Mouse (Mus musculus) yolk sac, embryonic 10.5 days (tissue): ENCODE results near the gene Ktn1.

Source experiments
- DNase-seq: peaks from one replicate; pipeline ENCODE4 v3.0.0-alpha.2; 2017; ENCODE audit warnings: low spot score

The Ktn1 gene

DNA sequence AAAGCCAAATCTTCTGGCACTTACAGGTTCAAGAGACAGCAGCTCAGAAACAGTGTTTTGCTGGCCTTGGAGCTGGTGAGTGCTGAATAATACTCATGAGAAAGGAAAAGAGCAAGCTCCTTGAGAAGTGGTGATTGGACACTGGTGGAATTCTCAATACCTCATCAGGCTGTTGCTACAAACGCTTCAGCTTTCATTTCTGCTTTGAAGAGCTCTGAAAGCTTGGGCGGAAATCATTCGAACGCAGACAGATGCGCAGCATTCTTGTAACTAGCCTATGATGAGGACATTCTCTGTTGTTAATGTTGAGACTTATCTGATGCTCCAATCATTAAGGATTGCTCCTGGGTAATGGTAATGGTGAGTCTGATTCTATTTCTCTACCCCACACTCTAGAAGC, at the start of gene Ktn1:
TSS of gene Ktn1 (plus strand) at position 231 of the 400 bp plus-strand sequence.
- DNase-seq: no peak

DNA sequence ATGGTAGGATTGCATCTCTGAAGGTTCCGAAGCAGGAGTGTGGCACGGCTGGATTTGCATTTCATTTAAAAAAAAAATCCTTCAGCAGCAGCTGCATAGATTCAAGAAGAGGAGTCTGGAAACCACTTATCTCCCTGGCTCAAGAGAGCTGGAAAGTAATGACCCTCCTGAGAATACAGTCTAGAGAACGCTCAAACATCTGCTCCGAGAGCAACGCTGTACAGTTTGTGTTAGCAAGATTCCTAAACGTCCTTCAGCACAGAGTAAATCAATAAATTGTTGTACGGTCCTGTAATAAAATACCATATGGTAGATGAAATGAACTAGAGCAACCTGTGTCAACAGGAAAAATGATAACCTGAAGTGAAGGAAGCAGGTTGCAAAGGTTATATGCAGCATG, 35.0 kb upstream of the Ktn1 start:
- no peak for DNase-seq

GRCm38 (mm10) chr14:47618891-47619290, 29.4 kb upstream of the Ktn1 start:
- DNase-seq: no peak

DNA sequence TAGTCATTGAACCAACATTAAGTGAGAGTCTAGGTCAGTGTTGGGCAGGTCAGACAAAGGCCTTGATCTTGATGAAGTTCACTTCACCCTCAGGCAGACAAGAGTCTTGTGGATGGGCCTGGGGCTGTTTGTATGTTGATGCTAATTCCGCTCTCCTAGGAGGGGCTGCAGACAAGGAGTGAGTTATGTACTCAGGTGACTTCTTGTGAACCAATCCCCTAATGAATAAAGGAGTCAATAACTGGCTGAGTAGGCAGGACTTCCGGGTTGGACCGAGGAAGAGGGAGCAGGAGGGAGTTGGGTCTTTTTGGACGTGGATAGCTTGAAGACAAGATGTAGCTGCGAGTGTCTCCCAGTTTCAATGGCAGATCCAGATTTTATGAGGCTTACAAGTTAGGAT, 26.3 kb upstream of the Ktn1 start:
- DNase-seq: no peak

GRCm38 (mm10) chr14:47624837-47625236, 23.4 kb upstream of the Ktn1 start:
- DNase-seq: no peak

- DNase-seq: no peak
Measured at GRCm38 (mm10) chr14:47626143-47626542, 22.1 kb upstream of the Ktn1 start.

GRCm38 (mm10) chr14:47626812-47627211, 21.4 kb upstream of the Ktn1 start:
- no peak for DNase-seq

DNA sequence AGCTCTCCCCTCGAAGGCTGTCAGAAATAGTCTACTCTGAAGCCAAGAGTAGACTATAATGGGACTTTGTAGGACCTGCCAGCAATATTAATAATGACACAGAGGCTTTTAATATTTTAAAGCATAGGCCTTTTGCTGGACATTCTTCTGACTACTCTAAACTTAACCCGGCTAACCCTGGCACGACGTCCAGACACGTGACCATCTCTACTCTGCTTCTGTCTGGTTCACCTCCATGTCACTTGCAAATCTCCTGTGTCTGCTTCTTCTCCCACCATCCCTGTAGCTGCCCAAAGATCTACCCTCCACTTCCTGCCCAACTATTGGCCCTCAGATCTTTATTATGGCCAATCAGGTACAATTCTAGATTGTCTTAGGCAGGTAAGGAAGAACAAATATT, 20.9 kb upstream of the Ktn1 start:
- no peak for DNase-seq

DNA sequence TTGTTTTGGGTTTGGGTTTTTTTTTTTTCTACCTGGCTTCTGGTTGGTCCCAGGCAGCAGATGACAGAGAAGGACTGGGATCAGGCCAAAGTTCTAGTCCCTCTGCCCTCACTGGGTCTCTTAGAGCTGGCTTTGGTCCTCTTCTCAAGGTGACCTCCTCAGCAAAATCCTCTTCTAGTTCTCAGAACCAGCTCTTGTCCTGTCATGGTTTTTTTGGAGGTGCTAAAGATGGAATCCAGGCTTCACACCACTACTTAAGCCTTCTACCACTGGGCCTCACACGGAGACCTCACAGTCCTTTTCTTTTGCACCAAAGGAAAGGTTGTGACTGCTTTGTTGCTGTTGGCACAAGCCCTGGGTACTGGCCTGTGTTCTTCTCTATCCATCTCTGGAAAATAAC, 15.8 kb upstream of the Ktn1 start:
- no peak for DNase-seq

GRCm38 (mm10) chr14:47634410-47634809, 13.8 kb upstream of the Ktn1 start:
- DNase-seq: peak; percentile 36

DNA sequence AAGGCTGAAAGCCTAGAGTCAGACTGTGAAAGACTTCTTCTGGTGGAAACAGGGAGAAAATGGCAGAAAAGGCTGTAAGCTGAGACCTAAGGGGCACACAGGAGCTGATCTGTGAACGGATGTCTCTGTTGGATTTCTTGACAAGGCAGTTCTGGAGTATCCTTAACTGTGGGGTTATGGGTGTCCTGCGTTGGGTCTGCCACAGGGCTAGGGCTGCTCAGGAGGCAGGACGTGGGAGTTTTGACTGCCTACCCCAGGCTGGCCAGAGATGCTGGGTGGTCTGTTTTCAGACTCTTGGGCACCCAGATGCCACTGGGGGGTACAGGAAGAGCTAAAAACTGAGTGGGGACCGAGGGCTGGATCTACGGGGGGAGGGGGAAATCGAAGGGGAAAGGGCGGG, 13.4 kb upstream of the Ktn1 start:
- DNase-seq: no peak

- no peak for DNase-seq
Measured at GRCm38 (mm10) chr14:47638316-47638895, 9.8 kb upstream of the Ktn1 start.

GRCm38 (mm10) chr14:47645620-47646019, 2.6 kb upstream of the Ktn1 start:
- no peak for DNase-seq

DNA sequence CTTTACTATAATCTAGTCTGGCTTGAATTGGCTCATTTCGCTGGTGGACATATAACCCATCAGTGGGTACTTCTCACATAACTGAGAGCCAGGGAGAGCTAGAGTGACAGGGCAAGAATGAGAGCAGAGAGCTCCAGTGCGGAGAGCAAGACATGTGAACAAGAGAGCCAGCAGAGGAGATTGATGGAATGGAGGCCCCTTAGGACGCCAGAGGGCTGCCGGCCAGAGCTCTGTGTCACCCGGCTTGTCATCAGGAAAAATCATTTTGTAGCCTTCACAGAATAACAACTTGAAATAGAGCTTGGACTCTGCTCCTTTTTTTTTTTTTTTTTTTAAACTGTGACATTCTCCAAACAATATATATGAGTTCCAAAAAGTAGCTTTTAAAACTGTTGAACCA, 2.0 kb upstream of the Ktn1 start:
- DNase-seq: no peak

DNA sequence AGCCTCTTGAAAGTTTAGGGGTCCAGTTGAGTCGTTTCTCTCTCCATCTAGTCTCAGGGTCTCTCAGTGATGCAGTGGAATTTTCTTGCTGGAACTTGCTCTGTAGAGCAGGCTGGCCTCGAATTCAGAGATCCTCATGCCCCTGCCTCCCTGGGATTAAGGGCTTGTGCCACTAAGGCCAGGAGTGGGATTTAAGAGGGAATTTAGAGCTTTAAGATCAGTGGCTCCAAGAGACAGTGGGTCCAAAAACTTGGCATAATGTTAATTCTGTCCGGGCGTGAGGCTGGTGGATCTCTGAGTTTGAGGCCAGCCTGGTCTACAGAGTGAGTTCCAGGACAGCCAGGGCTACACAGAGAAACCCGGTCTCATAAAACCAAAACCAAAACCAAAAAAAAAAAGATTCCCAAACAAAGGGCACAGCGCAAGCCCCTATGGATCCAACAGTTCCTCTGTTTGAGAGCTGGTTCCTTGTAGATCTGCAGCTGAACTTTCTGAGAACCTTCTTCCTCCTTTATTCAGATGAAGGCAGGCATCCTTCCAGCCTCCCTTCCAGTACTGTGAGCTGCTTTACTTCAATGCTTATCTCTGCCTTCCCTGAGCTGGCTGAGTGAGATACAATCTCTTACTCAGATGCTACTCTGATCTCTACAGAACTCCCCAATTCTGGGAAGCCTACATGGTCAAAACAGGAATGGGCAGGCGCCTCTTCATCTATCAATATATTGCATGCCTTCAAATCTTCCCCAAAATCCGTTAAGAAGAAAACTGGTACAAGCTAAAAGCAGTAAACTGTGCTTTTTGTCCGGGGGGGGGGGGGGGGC, 1.3 kb upstream of the Ktn1 start:
- DNase-seq: no peak

GRCm38 (mm10) chr14:47648706-47649630, 720 bp downstream of the Ktn1 start:
- peak; percentile 84 for DNase-seq

GRCm38 (mm10) chr14:47649631-47650337, 1.5 kb downstream of the Ktn1 start:
- DNase-seq: peak; percentile 77

DNA sequence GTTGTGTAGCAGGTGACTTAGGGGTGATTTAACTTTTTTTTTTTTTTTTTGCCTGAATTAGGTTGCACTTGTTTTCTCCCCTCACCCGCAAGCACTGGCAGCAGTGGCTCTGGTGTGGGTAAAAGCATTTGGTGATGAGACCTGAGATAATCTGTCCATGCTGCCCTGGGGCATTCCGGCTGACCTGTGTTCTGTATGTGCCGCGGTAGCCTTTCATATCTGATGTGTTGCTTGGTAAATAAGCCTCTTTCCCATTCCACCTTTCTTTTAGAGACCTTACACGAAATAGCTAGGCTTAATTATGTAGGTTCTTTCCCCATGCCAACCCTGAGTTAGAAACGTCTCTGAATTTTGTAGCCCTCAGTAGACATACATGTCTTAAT, 2.1 kb downstream of the Ktn1 start:
- DNase-seq: no peak

DNA sequence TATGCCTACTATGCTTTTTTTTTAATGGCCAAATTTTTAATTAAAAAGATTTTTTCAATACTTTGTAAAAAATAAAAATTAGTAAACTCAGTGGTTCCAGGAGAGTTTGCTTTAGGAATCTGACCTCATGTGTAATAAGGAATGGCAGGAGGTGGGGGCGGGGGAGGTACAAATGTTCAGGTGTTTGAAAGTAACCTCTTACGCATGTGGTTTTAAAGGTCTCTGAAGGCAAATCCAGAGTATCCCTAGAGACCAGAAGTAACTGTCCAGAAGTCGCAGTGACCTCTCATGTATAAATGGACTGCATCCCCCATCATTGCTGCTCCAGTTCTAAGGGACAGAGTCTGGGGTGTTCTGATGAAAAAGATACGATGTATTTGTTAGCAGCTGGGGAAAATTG, 3.0 kb downstream of the Ktn1 start:
- no peak for DNase-seq

- no peak for DNase-seq
Measured at GRCm38 (mm10) chr14:47655444-47655843, 7.2 kb downstream of the Ktn1 start.

DNA sequence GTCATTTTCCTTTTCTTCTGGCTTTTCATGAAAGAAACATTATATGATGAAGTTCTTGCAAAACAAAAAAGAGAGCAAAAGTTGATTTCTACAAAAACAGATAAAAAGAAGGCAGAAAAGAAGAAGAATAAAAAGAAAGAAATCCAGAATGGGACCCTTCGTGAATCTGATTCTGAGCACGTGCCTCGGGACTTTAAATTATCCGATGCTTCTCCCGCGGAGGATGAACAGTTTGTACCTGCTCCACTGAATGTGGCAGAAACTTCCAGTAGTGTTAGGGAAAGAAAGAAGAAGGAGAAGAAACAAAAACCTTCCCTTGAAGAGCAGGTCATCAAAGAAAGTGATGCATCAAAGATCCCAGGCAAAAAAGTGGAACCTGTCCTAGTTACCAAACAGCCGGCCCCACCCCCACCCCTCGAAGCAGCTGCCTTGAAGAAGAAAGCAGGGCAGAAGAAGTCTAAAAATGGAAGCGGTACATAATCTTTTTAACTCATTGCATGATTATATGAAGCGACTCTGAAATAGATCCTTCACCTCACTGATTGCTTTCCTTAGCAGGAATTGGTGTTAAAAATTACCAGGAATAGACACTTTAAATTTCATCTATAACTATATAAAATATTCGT, 15.7 kb downstream of the Ktn1 start:
- no peak for DNase-seq

DNA sequence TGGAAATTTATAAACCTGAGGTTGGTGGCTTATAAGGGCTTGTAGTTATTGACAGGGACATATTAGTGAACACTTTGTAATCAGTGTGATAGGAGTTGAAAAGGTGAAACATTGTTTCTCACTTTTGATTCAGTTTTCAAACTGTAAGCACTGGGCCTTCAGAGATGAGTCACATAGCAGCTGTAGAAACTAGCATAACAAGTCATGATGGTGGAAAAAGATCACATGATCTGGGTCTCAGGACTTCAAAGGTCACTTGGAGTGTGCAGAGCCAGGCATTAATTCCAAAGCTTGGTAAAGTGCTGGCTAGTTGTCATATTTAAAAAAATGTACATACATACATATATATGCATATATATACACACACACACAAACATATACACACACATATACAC, 16.2 kb downstream of the Ktn1 start:
- no peak for DNase-seq
